Mouse (Mus musculus): ENCODE measurements around the gene Itpr3. TPM values are rescaled to one million over a fixed set of nuclear protein-coding genes. Genes with fewer than 3 reads are reported as not detected.
A peak's percentile ranks its signal among the peaks of the same experiment; 100 is the strongest.

Gene Itpr3
- total RNA-seq, 2 experiments from 2014 or later: 2.3 to 5.3 TPM

DNA sequence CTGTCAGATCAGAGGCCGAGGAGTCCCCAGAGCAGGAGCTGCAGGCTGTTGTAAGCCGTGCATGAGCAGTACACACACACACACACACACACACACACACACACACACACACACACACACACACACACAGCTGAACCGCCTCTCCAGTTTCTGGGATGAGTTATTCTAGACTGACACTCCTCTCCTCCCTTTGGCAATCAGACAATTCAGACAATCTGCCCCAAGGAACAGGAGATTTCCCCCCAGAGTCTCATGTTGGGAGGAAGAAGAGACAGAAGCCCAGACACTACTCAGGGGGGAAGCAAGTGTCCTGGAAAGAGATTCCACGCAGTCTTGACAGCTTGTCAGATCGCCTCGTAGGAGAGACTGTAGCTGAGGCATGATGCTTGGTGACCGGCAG is 82.2 kb downstream of the Itpr3 start:
- DNase-seq (ENCODE audit: low spot score in 2 of 2): no peak

DNA sequence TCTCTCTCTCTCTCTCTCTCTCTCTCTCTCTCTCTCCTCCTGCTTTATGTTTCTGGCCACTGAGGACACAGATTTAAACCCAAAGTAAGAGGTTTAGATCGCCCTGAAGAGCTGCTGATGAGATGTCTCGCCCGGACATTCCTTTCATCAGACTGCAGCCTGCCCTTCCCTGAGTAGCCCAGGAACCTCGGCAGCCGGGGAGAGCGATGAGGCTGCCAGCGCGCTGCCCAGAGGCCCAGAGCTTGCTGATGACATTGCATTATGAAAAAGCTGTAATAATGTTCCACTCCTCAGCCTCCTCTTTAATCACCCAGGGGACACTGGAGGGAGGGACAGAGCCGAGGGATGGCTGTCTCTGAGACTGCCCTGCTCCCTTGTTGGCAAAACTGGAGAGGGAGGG is 83.2 kb downstream of the Itpr3 start:
- DNase-seq (ENCODE audit: low spot score in 2 of 2): no peak

DNA sequence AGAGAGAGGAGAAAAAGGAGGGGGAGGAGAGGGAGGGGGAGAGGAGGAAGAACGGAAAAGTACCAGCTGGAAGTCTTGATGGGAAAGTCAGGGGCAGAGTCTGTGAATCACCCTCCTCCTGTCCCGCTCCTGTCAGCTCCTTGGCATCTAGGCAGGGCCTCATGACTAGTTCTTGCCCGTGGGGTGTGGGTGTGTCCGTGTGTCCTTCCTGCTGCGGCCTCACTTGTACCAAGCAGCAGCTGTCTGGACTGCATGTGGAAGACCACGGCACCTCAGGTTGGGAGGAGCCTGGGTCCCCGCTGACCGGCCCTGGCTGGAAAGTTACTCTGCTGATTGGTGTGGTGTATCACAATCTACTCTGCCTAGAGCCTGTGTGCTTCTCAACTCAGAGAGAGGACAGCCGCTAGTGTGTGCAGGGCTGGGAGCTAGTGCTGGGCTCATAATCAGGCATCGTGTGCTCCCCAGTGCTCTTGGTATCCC is 84.9 kb downstream of the Itpr3 start:
- DNase-seq (ENCODE audit: low spot score in 2 of 2): no peak

DNA sequence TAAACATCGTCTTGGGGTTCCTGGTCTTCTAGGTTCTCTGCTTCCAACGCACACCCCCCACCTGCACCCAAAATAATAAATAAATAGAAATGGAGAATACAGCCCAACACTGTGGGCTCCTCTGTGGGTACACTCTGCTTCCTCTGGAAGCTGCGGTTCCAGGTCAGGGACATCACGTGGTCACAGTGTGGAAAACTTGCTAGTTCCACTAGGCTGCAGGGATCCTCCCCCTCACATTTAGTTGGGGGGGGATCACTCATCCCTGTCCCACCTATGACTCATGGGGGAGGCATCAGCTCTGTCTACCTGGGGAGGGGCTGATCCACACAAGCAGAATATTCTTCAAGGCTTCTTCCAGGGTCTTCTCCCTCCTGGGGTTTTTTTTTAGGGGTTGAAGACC is 87.0 kb downstream of the Itpr3 start:
- DNase-seq (ENCODE audit: low spot score in 2 of 2): no peak

DNA sequence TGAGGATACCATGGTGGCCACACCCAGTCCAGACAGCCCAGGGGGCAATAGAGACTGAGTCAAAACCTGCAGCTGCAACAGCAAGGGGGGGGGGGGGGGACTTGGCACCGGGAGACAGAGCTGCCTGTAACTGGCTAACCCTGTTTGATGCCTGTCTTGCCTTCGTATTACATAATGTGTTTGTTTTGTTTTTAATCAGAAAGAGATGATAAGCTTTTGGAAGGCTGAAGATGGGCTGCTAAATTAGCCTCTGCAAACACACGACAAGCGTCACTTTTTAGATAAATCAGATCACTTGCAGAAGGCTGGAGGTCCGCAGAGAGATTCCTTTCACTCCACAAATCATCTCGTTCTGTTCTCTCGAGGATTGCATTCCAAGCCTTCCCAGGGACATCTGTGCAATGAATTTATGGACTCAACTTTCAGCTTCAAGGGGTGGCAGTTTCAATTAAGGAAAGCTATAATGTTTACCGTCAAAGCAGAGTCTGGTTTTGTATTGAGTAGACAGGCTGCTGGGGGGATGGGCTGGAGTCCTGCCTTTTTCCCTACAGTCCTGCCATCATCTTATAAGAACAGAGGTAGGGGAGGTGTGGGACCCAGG is 89.3 kb downstream of the Itpr3 start:
- DNase-seq (ENCODE audit: low spot score in 2 of 2): no peak

DNA sequence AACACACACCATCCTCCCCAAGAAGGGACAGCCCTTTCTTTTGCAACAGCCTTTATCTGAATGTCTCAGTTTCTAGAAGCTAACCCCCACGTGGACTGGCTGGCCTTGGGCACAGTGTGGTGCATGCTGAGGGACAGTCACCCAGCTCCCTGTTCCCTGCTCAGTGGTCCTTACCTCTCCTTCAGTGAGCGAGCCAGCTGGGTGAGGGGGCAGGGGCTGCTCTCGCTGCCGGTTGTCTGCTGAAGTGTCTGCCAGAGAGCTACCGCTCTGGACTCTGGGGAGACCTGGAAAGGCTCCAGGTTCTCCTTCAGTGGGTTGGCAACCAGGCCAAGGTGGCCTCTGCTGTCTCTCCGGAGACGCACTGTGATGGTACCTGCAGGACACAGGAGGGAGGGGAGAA is 93.8 kb downstream of the Itpr3 start:
- no peak for DNase-seq (ENCODE audit: low spot score in 2 of 2)

DNA sequence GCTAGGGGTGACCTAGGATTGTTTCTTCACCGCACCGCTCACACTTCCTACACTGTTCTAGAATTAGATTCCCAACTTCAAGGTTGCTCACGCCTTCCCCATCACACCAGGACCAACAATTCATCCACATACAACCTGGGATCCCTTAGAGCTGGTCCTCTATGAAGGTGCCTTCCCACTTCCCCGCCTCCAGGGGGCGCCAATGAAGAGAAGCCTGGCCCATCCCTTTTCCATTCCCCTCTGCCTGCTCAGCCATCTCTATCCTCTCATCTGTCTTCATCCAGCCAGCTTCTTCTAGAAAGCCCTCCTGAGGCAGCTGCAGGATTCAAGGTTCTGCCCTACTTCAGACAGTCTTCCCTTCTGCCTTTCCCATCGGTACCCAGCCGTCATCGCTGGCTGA is 94.3 kb downstream of the Itpr3 start:
- no peak for DNase-seq (ENCODE audit: low spot score in 2 of 2)

DNA sequence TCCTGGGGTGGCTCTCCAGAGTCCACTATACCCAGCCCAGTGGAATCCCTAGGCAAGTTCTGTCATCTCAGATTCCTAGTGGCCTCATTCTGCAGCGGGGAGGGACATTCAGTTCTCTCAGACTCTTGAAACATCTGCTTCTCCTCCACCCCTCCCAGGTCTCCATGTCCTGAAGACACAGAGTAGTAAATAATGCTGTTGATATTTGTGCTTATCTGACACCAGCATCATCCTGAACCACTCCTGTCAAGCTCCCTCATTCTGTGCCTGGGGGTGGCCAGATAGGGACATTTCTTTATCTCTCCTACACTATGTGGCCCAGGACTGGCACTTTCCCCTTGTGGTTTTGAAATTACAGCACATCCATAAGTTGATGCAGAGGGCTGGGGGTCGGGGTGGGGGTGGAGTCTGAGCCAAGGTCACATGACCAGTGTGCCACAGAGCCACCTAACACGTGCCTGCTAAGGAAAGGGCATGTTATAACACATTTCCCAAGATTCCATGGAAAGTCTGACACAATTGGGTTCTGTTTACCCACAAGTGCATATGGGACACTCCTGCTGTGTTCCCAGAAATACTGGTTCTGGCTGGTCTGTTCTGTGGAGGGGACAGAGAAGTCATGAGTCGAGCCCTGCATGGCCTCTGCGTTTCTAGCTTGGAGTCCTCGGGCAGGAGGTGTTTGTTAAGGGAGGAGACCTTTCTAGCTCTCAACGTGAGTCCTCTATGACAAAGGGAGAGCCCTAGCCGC is 96.0 kb downstream of the Itpr3 start:
- no peak for DNase-seq (ENCODE audit: low spot score in 2 of 2)

DNA sequence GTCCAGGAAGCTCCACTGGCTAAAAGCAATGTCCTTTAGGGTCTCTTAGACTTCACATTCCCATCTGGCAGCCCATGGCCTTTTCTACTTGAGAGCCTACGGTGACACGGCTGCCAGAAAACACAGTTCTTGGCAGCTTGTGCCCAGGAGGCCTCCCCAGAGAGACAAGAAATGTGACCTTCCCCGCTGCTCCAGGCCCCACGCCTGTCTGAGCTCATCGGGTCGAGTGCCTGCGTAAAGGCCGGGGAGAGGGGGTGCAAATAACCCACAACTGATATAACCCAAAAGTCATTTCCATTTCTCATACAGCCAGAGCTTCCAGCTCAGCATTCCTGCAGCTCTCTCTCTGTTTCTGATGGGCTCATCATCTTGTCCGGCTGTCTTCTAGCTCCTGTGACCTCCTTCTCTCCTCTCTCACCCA is 96.7 kb downstream of the Itpr3 start:
- DNase-seq (ENCODE audit: low spot score in 2 of 2): no peak

DNA sequence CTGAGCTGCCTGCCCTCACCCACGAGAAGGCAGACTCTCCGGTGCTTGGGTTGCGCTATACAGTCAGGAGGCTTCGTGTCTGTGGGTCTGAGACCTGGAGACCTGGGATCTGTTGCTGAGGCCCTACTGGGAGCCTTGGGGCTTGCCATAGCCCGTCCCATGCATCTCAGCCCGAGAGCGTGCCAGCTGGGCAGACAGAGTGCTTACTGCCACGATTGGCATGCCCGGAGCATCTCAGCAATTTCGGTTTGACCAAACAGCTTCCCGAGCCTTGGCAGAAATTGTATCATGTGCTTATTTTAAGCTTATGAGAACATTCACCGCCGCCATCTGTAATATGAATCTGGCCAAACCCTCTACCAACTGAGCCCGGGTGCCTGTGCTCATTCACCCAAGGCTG is 97.2 kb downstream of the Itpr3 start:
- DNase-seq (ENCODE audit: low spot score in 2 of 2): peak in 1 of 2 experiments; percentile 52

DNA sequence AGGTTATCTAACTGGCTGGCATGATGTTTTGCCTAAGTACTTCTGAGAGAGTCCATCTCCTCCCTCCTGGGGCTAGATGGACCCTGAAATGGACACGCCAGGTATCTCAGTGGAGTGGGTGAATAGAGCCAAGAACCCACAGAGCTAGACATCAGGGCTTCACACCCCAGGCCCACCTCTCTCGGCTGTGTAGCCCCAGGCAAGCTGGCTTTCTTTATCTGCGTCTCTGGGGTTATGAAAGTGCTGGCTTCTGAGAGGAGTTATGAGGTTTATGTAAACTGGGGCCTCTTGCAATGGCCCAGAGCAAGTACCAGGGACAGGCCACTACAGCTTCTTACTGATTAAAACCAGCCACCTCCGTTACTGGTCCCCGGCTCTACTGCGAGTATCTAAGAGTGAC is 97.8 kb downstream of the Itpr3 start:
- no peak for DNase-seq (ENCODE audit: low spot score in 2 of 2)

DNA sequence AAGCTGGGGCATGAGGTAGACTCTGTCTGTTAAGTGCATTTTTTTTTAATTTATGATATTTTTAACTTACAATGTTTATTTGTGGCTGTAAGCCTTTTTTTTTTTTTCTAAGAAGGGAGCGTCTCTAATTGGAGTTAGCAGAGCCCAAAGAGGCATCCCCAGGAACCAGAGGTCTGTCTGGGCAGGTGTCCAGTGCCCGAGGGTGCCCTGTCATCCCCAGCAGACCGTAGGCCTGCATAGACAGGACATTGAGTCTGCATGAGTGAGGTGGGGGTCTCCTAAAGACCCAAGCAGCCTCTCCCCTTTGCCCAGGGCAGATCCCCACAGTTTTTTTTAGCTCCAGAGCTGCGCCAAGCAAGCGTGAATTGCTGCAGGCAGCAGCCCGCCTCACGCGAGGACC is 98.6 kb downstream of the Itpr3 start:
- no peak for DNase-seq (ENCODE audit: low spot score in 2 of 2)

DNA sequence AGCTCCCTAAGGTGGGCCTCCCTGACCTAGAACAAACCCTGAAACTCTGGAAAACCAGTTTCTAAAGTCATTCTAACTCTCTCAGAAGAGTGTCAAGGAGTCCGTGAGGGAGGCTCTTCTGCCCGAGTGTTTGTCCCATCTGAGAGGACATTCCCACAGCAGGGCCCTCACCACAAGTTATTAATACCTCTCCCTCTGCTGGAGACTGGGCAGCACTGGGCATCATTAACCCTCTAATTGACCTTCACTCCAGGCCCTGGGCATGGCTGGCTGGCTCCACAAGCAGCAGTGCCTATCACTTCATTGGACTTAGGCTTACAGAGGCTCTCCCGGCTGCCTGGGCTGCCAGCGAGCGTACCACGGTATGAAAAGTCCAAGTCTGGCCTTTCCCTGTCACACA is 101.3 kb downstream of the Itpr3 start:
- DNase-seq (ENCODE audit: low spot score in 2 of 2): no peak

DNA sequence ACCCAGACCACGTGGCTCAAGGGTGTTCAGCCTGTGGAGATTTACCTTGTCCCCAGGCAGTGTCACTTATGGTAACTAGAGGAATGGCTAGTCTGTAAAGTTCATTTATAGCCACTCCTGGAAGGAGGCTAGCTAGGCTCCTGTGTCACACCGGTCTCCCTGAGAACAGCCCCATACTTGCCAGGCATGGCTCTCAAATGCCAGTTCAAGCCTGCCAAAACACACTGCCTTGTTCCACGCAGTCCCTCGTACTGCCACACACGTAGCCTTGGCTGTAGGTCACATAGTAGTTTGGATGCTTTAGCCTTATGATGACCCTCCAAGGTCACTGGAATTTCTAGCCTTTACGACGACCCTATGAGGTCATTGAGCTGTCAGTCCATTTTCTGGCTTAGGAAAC is 102.1 kb downstream of the Itpr3 start:
- no peak for DNase-seq (ENCODE audit: low spot score in 2 of 2)

DNA sequence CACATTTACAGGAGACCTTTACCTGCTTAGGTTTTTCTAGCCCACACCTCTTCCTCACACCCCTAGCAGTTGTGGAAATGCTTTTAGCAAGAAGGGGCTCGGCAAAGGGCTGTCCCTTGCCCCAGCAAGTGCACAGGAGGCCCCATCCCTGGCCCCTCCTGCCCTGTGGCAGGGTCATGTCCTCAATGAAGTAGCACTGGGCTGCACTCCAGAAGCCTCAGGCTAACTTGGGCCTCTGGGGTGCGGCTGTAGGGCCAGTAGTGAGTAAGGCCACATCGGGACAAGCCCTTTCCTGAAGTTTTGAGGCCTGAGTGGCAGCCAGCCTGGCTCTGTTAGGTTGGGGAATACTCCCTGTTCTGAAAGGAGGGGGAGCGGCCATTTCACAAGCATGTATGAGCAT is 103.8 kb downstream of the Itpr3 start:
- DNase-seq (ENCODE audit: low spot score in 2 of 2): no peak

DNA sequence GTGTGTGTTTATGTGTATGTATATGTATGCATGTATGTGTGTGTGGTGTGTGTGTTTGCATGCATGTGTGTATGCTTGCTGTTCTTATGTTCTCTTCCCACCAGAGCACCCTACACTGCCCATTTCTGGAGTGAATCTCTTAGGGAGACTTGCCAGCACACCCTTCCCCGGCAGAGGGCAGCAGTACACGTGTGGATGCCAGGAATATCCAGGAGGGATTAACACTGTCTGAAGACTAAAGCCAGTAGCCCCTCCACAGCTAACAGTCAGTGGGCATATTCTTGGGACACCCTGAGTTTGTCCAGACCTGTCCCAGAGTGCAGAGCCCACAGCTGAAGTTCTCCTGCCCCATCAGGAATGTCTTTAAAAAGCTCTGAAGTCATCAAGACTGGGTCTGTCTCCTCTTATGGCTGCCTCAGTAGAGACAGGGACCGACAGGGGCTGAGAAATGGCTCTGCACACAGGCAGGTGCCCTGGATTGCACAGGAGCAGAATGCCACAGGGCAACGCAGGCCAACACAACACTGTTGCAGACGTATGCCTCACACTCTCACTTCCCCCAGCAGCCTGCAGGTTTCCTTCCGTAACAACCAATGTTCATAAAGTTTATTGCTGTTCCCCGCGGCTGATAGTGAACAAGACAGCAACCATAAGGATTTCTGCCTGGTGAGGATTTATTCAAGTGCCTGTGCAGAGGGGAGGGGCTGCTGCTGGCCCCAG is 108.1 kb downstream of the Itpr3 start:
- DNase-seq (ENCODE audit: low spot score in 2 of 2): peak; percentile 55 to 58

DNA sequence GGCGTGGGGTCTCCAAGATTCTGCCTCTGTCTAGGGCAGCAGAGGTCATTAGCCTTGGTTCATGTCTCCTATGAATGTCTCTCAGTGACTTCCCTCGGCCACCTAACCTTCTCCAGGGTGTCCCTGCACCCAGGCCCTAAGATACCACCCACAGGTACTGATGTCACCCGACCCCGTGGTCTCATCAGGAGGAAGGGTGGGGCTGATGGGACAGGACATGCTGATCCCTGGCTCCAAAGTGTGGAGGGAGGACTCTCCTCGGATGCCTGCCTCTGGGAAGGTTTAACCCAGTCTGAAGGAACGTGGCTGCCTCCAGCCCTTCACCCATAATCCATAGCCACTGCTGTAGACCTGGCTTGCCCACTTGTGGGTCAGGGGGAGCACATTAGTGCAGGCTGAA is 109.8 kb downstream of the Itpr3 start:
- DNase-seq (ENCODE audit: low spot score in 2 of 2): no peak

DNA sequence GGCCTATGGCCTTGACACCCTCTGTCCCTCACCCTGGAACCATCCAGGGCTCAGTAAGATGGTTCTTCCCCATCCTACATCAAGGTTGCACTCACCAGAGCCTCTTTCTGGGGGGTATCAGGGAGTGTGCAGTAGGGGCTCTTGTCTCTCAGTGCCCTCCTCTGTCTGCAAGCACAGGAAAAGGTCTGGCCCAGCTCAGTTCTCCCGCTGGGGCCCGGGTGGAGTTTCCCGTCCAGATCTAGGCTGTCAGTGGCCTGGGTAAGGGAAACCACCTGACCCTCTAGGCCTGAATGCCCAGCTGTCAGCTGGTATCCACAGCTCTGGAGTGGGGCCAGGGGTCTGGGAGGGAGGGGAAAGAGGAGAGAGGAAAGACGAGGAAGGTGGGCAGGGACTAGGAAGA is 110.4 kb downstream of the Itpr3 start, which contains the start of gene Ip6k3:
Ip6k3 (minus strand) TSS at position 251 of the 400 bp plus-strand sequence.
- DNase-seq (ENCODE audit: low spot score in 2 of 2): no peak

DNA sequence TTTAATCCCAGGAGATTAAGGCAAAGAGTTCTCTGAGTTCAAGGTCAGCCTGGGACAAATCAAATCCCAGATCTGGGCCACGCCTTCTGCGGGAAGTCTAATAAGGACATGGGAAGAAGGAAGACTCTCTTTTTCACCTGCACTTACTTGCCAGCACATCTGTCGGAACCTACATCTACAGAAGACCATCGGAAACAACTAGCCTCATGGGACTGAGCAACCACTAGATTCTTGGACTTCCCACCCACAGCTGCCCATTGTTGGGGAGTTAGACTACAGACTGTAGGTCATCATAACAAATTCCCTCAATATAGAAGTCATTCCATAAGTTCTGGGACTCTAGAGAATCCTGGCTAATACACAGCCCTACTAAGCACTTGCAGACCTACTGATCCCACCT is 111.5 kb downstream of the Itpr3 start:
- no peak for DNase-seq (ENCODE audit: low spot score in 2 of 2)

DNA sequence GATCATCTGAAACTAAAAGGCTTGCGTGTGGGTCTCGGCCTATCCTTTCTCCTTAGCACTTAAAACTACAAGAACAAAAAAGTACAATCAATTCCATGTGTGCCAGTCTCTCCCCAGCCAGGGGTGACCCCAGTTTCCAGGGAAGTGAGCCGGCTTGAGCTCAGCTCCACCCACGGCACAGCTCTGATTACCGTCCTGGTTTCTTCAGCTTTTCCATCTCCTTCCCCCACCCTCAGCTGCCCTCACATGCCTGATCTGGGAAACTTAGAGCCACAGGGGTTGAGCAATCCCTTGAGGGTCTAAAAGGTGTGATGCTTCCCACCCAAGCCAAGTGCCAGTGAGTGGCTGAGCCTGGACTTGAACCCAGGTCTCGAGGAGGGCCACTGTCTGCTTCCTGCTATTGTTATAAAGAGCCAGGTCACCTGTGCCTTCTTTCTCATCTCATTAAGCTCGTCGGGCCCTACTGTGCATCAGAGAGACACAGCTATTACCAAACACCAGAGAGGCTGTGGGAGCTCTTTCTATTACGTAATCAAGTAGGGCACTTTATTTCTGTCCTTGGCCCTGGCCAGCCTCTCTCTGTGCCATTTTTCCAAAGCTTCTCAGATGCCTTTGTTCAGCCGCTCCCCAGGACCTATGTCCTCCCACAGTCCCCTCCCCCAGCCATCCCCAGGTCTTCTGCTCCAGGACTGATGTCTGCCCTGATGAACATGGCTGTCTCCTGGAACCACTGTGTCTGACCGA is 113.0 kb downstream of the Itpr3 start:
- DNase-seq (ENCODE audit: low spot score in 2 of 2): no peak

DNA sequence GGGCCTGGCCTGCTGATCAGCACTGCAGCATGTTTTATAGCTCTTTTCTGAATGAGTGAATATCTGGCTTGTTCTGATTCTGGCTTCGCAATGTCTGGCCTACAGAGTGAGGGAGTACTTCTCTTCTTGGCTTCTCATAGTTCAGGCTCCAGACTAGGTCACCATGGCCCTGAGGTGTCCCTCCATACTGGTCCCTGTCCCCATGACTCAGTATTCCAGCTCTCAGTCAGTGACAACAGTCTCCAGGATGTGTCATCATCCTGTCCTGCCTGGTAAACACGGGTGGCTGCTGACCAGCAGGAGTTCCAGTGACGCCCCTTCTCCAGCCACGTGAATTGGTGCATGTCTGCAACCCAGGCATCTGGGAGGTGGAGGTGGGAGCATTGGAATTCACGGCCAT is 114.0 kb downstream of the Itpr3 start:
- no peak for DNase-seq (ENCODE audit: low spot score in 2 of 2)

Data from layer of hippocampus, postnatal 14 days (tissue).